Mouse (Mus musculus) cerebellum, adult 9-11 months (tissue): Measurements from ENCODE around the gene Abcb8.
A peak's percentile ranks its signal among the peaks of the same experiment; 100 is the strongest.

Source experiments
- DNase-seq: peaks from one replicate; pipeline ENCODE4 v3.0.0; 2022

Gene Abcb8

DNA sequence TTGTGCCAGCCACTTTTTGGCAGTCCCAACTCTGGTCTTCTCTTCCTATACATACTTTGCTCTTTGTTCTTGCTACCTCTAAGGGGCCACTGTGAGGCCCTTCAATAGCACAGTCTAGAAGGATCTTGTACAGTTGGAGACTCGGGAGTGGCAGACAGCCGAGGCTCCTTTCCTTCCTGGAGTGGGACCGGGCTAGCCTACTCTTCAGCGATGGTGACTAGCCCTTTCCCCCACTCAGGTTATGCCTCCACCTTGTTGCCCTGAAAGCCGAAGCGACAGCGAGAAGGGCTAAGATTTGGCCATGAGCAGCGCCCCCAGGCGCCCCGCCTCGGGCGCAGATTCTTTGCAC lies 33.8 kb downstream of the Abcb8 start:
- DNase-seq = peak; percentile 36

DNA sequence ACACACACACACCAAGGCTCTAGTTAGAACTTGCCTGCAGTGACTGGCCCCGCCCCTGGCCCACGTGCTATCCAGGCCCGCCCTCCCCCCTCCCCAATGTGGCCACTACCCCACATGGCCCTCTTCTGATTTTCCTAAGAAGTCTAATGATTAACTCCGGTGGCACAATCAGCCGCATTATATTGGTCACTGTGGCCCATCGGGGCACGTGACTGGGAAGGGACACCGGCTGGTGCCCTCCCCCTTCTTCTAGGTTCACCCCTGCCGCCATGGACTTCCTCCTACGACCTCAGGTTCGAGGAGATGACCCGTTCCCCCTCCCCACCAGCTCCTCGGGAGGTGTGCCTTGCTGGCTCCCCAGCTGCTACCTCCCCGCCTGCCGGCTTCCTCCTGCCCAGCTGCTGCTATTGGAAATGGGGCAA lies 34.5 kb downstream of the Abcb8 start:
- peak; percentile 51 for DNase-seq

DNA sequence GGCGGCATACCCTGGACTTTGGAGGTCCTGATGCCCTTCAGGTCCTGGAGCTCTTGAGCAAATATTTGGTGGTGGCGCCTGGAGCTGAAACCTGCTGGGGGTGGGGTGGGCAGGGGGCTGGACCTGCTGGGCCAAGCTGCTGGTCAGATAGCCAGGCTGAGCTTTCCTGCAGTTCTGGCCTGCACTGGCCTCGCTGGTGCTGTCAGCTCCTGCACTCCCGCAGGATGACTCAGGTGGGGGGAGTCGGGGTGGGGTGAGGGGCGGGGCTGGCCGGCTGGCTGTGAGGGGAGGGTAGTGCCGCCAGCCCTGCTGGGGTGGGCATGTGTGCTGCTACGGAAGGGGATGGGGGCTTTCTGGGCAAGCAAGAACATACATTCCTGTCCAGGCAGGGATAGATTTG lies 35.1 kb downstream of the Abcb8 start:
- no peak for DNase-seq

DNA sequence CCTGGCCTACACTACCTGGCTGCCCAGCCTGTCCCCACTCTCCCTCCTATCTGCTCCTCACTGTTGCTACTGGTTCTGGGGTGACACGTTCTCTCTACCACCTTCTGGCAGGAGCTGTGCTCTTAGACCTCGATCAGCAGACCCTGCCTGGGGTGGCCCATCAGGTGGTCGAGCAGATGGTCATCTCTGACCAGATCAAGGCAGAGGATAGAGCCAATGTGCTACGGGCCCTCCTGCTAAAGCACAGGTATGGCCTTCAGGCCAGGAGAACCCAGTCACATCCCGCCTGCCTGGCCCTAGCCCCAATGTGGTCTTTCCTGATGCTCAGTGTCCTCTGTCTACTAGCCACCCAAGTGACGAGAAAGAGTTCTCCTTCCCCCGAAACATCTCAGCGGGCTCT lies 40.5 kb downstream of the Abcb8 start:
- no peak for DNase-seq

DNA sequence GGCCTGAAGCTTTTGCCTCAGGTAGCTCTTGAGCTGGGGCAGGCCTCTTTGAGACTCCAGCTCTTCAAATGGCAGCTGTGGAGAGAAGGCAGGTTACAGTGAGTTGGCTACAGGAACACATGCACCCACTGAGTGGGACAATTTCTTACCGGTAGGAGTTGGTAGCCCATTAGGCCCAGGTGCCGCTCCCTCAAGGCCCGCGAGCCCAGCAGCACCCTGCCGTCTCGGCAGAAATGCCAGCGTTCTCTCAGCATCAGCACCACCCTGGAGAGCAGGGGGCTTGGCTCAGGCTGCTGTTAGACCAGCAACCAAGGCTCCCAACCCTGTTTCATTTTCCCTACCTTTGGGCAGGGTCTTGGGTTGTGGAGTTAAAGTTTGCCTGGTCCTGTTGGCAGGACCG lies 47.7 kb downstream of the Abcb8 start:
- no peak for DNase-seq

DNA sequence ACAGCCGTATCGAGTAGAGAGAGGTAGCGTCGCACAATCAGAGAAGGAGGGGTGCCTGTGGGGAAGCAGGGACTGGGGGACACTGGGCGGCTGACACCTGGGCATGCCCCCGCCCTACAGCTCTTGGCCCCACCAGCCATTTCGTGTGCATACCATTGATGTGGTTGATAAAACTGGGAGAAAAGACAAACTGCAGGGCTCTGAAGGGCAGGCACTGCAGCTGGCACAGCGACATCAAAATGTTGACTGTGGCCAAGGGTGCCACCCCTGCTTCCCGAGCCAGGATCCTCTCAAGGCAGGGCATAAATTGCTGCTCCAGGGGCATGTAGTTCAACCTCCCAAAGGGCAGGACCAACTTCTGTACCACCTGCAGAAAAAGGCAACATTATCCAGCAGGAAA lies 48.6 kb downstream of the Abcb8 start:
- no peak for DNase-seq

DNA sequence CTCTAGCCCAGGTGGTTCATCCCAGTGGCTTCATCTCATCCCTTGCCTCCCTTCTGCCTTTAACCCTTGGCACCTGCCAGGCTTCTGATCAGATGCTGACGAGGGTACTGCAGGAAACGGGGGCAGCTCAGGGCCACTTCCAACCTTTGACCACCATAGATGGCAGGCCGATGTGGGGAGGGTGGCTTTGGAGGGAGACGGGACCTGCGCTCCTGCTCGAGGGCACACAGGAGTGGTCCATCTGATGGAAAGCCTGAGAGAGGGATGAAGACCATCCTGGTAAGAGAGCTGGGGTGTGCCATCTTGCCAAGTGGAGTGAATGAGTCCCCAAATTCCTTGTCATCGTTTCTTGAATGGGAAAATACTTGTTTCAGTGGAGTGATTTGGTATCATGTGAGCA lies 49.7 kb downstream of the Abcb8 start:
- peak; percentile 50 for DNase-seq

DNA sequence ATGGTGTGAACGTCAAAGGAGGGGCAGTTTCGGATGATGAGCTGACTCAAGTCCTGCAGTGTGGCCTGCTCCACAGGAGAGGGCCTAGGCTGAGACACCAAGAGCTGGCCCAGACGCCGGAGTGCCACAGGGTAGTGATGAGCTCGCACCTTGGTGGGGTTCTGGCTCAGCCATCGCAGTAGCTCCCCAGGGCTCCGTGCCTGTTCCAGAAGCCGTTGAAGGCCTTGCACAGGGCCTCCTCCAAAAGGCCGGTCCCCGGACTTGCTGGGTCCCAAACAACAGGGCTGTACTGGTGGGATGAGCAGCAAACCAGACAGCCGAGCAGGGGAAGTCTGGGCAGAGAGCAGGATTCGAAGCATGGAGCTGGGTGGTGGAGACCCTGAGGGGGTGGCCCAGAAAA lies 50.5 kb downstream of the Abcb8 start:
- DNase-seq = peak; percentile 69

DNA sequence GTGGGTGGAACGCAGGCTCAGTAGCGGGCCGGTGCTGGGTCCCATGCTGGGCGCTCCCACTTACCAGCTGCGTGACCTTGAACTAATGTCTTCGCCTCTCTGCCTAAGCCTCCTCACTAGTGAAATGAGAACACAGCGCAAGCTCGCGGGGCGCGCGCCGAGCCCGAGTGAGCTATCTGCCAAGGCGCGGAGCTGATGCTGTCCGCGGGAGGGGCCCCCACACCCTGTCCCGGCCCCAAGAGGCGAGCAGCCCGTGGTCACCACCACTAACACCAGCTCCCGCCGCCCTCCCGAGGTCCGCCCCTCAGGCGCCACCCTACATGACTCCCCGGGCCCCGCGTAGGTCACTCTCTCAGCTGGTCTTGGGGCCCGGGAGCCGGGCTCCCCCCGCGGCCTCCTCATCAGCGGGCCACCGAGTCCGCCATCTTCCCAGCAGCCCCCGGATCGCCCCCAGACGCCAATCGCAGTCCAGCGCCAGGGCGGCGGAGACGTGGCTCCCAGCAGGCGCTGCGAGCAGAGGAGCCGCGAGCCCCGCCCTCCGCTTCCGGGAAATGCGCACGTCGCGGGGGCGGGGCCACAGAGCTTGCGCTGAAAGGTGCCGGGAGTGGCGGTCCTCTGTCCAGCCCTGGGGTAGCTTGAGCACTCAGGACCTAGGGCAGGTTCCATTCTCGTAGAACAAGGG lies 51.4 kb downstream of the Abcb8 start, which contains the start of gene Fastk:
TSS of gene Fastk (minus strand) at position 542 of the 682 bp plus-strand sequence.
- peak; percentile 95 for DNase-seq

DNA sequence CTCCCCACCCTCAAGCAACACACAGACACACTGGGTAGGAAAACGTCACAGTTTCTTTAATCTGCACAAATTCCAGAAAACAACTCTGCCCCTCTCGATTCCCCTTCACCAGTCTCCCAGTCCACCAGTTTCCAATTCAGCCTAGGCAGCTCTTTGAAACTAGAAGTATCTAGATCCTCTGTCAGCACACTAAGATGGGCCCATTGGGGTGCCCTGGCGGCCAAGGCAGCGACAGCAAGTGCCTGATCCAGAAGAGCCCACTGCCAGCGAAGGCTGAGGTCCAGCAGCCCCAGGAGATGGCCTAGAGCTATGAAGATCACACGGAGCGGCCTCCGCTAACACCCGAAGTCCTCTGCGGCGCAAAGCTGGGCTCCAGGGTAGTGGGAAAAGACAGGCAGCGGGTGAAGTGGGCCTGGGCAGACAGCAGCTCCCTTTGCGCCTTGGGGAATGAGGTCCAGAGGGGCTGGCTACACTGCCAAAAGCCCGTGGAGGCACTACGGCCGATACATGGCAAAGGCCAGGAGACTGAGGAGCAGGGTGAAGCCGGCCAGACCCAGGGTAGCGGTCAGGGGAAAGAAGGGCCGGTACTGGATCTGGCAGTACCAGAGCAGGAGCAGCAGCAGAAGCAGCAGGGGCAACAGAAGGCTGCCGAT lies 52.1 kb downstream of the Abcb8 start:
- DNase-seq = no peak

DNA sequence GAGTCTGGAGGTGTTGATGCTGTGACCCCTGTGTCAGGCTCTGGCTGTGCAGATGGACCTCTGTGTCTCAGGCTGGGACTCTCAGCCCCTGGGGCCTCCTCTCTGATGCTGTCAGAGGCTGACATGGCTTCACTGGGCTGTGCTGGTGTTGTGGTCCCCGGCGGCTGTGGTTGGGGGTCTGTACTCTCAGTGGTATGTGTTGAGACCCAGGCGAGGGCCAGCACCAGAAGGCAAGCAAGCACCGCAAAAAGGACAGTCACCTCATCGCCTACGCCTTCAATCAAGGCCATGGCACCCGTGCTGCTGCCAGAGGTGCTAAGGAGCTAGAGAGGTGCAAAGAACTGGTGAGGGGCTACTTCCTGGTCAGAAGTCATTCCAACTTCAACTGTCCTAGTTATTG lies 53.2 kb downstream of the Abcb8 start:
- DNase-seq = peak; percentile 67

DNA sequence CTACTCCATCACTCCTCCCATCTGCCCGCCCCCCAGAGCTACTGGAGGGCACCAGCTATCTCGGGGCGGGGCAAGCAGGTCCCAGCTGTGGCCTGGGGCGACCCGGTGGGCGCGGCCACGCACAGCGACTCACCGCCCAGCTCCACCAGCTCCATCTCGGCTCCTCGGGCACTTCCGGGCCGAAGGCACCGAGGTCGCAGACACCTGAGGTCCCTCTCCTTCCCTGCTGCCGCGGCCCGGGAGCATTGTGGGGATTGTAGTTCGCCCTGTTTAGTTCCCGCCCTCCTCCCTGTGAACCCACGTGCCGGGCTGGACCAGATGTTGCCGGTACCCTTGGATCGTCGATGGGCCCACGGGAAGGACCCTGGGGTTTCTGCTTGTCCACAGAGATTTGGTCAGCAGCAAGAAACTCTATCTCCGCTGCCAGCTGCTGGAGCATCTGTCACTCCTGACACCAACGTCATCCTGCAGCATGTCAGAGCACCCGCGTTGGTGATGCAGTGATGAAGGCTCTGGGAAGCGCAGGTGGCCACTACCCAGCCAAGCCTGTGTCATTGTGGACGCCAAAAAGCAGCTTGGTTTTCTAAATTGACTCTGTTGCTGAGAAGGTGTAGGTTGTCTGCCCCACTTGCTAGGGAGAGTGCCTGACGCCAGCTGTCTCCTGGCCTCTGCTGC lies 54.3 kb downstream of the Abcb8 start, which contains the start of gene Tmub1:
TSS of gene Tmub1 (minus strand) at position 231 of the 675 bp plus-strand sequence.
- DNase-seq = peak; percentile 89

DNA sequence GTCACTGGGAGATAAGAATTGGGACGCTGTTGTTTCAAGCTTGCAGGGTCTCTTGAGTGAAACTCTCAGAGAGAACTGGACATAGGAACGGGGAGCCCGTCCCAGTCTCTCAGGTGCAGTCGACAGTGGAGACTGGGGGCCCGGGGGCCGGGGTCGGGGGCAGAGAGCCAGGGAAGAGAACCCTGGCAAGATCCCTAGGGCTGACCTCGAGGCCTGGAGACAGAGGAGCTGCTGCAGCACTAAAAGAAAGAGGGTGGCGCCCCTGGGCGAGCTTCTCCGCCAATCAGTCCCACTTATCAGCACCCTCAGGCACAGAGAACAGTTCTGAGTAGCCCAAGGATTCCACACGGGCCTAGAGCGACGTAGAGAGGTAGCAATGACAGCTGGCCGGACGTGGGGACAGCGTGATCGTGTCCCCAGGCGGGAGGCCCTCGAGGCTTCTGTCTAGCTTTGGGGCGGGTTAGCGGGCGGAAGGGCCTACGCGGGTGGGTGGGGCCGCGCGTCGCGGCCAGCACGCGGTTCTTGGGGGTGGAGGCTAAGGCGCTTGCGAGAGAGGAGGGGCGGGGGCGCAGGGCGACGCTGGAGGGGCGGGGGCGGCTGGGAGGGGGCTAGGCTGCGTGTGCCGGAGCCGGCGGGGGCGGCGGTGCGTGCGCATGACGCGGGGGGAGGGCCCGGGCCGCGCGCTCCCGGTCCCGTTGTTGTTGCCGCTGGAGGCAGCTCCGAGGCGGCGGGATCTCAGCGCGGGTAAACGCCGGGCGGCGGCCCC lies 58.0 kb downstream of the Abcb8 start:
- DNase-seq = peak; percentile 90

DNA sequence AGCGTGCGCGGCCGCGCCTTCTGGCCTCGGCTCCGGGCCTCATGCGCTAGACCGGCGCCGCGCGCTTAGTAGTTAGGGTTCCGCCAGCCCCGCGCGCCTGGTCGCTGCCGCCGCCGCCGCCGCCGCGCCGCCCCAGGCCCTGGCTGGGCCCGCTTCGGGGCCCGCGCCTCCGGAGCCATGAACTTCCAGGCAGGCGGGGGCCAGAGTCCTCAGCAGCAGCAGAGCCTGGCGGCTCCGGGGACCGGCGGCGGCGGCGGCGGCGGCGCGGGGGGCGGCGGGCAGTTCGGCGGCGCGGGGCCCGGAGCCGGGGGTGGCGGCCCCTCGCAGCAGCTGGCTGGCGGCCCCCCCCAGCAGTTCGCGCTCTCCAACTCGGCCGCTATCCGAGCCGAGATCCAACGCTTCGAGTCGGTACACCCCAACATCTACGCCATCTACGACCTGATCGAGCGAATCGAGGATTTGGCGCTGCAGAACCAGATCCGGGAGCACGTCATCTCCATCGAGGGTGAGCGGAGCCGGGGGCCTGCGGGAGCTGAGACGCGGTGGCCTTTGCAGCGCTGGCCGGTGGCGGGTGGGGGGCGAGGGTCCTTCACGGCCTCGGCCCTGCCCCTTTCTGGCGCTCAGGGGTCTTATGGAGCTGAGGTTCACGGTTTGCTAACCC lies 58.7 kb downstream of the Abcb8 start, which contains the start of gene Agap3:
TSS of gene Agap3 (plus strand) at position 148 of the 661 bp plus-strand sequence.
- peak; percentile 78 for DNase-seq

DNA sequence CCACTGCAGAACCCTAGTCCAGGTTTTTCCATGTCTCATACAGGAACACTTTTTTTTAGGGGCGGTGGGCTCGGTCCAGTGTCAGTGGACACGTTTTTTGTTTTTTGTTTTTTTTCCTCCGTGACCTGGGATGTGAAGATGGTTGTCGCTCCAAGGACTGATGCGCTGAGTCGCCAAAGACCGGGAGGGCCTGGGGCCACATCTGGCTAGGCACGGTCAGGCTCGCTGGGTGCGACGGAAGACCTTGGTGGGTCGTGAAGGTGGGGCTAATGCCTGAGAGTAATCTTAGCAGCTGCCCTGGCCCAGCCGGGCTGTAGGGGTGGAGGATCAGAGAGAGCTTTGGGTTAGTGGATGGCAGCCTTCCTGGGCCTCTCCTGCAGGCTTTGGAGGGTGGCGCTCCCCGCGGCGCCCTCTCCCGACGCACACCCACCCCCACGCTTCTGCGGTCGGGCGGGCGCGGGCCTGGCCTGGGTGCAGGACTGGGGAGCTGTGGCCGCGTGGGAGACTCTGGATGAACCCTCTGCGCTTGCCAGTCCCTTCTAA lies 59.3 kb downstream of the Abcb8 start:
- no peak for DNase-seq

DNA sequence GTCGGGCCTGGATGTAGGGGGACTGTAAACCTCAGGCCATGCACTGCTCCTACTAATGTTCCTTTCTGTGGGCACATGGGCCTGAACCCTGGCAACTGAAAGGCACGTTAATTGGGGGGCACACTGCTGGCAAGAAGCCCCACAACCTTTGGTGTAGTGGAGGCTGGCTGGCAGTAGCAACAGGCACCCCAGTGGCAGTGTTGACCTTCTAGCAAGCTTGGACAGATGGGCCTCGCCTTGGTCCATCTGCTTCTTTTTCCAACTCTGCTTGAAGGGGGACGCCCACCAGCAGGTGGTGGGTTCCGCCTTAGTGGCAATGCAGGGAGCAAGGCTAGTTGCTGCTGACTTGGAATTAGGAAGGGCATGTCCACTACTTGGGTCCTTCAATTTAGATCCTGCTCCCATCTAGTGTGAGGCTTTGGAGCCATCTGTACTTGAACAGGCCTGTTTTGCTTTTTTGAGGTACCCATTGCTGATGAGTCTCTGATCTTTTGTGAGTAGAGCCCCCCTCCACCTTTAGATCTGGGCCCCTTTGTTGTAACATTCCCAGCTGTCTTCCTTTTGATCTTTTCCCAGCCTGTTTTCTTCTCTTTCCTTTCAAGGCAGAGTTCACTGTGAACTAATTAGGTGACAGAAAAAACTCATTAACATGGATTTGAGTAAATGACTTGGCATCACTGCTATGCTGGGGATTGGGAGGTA lies 60.0 kb downstream of the Abcb8 start:
- peak; percentile 91 for DNase-seq

DNA sequence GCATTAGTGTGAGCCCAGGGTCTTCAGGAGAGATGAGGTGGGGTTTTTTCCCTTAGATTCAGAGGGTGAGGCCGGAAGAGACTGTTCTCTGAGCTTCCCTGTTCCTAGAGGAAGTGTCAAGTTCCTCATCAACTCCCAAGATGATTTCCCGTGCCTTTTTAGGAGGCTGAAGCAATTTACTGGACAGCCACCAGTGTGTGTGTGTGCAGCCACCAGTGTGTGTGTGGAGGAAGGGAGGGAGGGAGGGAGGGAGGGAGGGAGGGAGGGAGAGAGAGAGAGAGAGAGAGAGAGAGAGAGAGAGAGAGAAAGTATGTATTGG lies 60.5 kb downstream of the Abcb8 start:
- DNase-seq = no peak

DNA sequence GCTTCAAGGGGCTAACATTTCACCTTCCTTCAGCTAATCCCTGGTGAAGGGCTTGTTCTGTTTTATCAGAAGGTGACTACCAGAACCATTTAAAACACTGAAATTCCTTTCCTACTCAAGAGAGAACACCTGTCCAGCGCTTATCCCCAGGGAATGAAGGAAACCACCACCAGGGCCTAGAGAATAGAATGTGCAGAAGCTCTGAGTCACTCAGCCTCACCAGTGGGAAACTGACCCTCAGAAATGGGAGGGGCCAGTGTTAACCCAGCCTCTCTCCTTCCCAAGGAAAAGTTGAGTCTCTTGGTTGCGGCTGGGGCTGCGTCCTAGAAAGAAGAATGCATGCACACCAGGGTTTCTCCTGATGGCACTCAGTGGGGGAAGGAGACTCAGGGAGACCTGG lies 61.6 kb downstream of the Abcb8 start:
- DNase-seq = no peak

DNA sequence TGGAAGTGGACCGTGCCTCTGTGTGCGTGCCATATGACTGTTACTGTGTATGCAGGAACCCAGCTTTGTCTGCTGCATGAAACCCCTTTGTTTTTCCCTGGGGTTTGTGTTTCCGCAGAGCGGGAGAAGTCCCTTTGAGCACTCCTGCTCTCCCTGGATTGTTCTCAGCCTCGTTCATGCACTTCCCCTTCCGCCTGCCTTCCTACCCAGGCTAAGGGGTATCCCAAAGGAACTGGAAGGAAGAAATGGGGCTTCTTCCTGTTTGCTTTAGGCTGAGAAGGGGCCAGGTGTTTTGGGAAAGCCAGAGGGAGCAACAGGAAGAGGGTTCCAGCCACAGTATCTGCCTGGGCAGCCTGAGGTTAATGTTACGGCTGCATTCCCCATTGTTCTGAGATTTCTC lies 62.1 kb downstream of the Abcb8 start:
- no peak for DNase-seq
